30 mouse cellular contexts compared by ENCODE assay signal in genomic region chr13:70724108-70724622, GRCm38 (mm10).
DNase-seq lines count a peak whose midpoint lies in the region; ATAC-seq and TF ChIP-seq lines count a peak whose summit lies in the region.
"Had no signal": no experiment of that assay in that cellular context is flagged by ENCODE, and none has a peak within 500 bp of the region (broad histone marks: within the 10 kb centered on the region; RNA-seq: fewer than 3 reads in every experiment).

No protein-coding gene starts in this region.

- no peak for TF ChIP-seq POLR2A in heart, adult 2 months (IDR thresholded peaks at IDR 0.05; ENCODE audit: insufficient read depth, low read depth, low read length)

- H3K36me3 ChIP-seq in heart, adult 2 months (ENCODE audit: control insufficient read depth, insufficient read depth, low read length): no peaks in the 10 kb centered on the region
- H3K36me3 ChIP-seq in forebrain, postnatal 0 days (ENCODE audit: insufficient read depth): no peaks in the 10 kb centered on the region
- H3K36me3 ChIP-seq: forebrain, embryonic 12.5 days; G1E; hindbrain, embryonic 12.5 days; limb, embryonic 10.5 days; limb, embryonic 15.5 days; liver, embryonic 13.5 days; lung, embryonic 15.5 days; midbrain, embryonic 10.5 days; midbrain, embryonic 15.5 days had no signal

- TF ChIP-seq CTCF in heart, adult 2 months (IDR thresholded peaks at IDR 0.05): no peak
- TF ChIP-seq CTCF in forebrain, postnatal 0 days (IDR thresholded peaks at IDR 0.05; ENCODE audit: low read depth): no peak

- intact Hi-C loops in heart, adult 2 months (cut with DNase I): no loop called here

- no peak for ATAC-seq in forebrain, postnatal 0 days
- ATAC-seq: hindbrain, postnatal 0 days; intestine, embryonic 16.5 days; midbrain, embryonic 15.5 days had no signal

- 0 out of 2 replicates have a peak, but pooled peaks cover 1% of the 10 kb centered on the region for H3K27me3 ChIP-seq in heart, adult 2 months (ENCODE audit: control insufficient read depth, insufficient read depth, low read length)
- no peaks in the 10 kb centered on the region for H3K27me3 ChIP-seq in forebrain, postnatal 0 days (ENCODE audit: insufficient read depth, low read length)
- H3K27me3 ChIP-seq: forebrain, embryonic 12.5 days; hindbrain, embryonic 12.5 days; limb, embryonic 15.5 days; liver, embryonic 13.5 days; lung, embryonic 15.5 days; midbrain, embryonic 15.5 days had no signal

- H3K4me3 ChIP-seq in heart, adult 2 months: no peak overlapping the region
- H3K4me3 ChIP-seq in forebrain, postnatal 0 days (ENCODE audit: low read depth, low read length): no peak overlapping the region
- H3K4me3 ChIP-seq: forebrain, embryonic 12.5 days; hindbrain, embryonic 12.5 days; limb, embryonic 10.5 days; limb, embryonic 15.5 days; liver, embryonic 13.5 days; lung, embryonic 15.5 days; midbrain, embryonic 10.5 days; midbrain, embryonic 15.5 days had no signal

- no peak overlapping the region for H3K9ac ChIP-seq in heart, adult 2 months (ENCODE audit: low read depth, low read length)
- no peak overlapping the region for H3K9ac ChIP-seq in forebrain, postnatal 0 days
- H3K9ac ChIP-seq: forebrain, embryonic 12.5 days; hindbrain, embryonic 12.5 days; limb, embryonic 15.5 days; liver, embryonic 13.5 days; lung, embryonic 15.5 days; midbrain, embryonic 15.5 days had no signal

- no peaks in the 10 kb centered on the region for H3K9me3 ChIP-seq in forebrain, postnatal 0 days (ENCODE audit: low read length)
- H3K9me3 ChIP-seq: forebrain, embryonic 12.5 days; hindbrain, embryonic 12.5 days; limb, embryonic 10.5 days; limb, embryonic 15.5 days; liver, embryonic 13.5 days; lung, embryonic 15.5 days; midbrain, embryonic 10.5 days; midbrain, embryonic 15.5 days had no signal

- no peaks in the 10 kb centered on the region for H3K4me1 ChIP-seq in heart, adult 2 months (ENCODE audit: control insufficient read depth, insufficient read depth, low read length)
- no peaks in the 10 kb centered on the region for H3K4me1 ChIP-seq in forebrain, postnatal 0 days (ENCODE audit: insufficient read depth)
- H3K4me1 ChIP-seq: forebrain, embryonic 12.5 days; hindbrain, embryonic 12.5 days; limb, embryonic 10.5 days; limb, embryonic 15.5 days; midbrain, embryonic 15.5 days had no signal

- TF ChIP-seq EP300 in heart, adult 2 months (IDR thresholded peaks at IDR 0.05; ENCODE audit: insufficient read depth, low read depth, low read length): no peak

- DNase-seq in heart, adult 11 months: peak; percentile 57
- DNase-seq in heart, adult 2 months: no peak
- DNase-seq in kidney, postnatal 10 days: peak; percentile 14
- DNase-seq in kidney, postnatal 25 days: no peak
- peak; percentile 32 for DNase-seq in ovary, adult 18-20 months (ENCODE audit: low spot score)
- no peak for DNase-seq in ovary, postnatal 10 days (ENCODE audit: low spot score)
- DNase-seq in forebrain, postnatal 0 days: no peak
- no peak for DNase-seq in cerebellum, adult 9-11 months
- DNase-seq: adrenal gland, postnatal 14 days; cerebellum, adult 11 months; cerebellum, adult 9-10 months; embryo, embryonic 11 days; gastrocnemius, postnatal 36 days; kidney, adult 8-10 months; layer of hippocampus, adult 9-11 months; liver, embryonic 13.5 days; thymus, adult 2 months; thymus, postnatal 36 days had no signal

- WGBS in heart, adult 2 months: 15% methylated on average over 2 of the region's 2 CpGs
- 79% methylated on average over 2 of the region's 2 CpGs for WGBS in forebrain, postnatal 0 days

- H3K27ac ChIP-seq in heart, adult 2 months: no peak overlapping the region
- H3K27ac ChIP-seq in forebrain, postnatal 0 days (ENCODE audit: low read depth, low read length): no peak overlapping the region
- H3K27ac ChIP-seq: forebrain, embryonic 12.5 days; hindbrain, embryonic 12.5 days; hindbrain, postnatal 0 days; kidney, postnatal 0 days; limb, embryonic 10.5 days; limb, embryonic 15.5 days; liver, embryonic 13.5 days; lung, embryonic 15.5 days; midbrain, embryonic 10.5 days; midbrain, embryonic 15.5 days had no signal

- H3K79me2 ChIP-seq in heart, adult 2 months (replicated peaks; ENCODE audit: control insufficient read depth, insufficient read depth, low read length): no peaks in the 10 kb centered on the region

- no peak overlapping the region for H3K4me2 ChIP-seq in forebrain, postnatal 0 days (ENCODE audit: low read depth)
- H3K4me2 ChIP-seq: forebrain, embryonic 12.5 days; heart, embryonic 11.5 days; hindbrain, embryonic 12.5 days; limb, embryonic 15.5 days; liver, embryonic 13.5 days; lung, embryonic 15.5 days; midbrain, embryonic 15.5 days had no signal

Comparison
In these comparisons a context has a peak if more than half of its experiments do, and no peak if none do; other contexts are left out.
1. DNase-seq: peak in heart, adult 11 months (single experiment), kidney, postnatal 10 days (single experiment) and ovary, adult 18-20 months (single experiment); none in heart, adult 2 months (0 of 2), kidney, postnatal 25 days (0 of 2), ovary, postnatal 10 days (single experiment), forebrain, postnatal 0 days (single experiment) and cerebellum, adult 9-11 months (single experiment).